Mouse (Mus musculus) natural killer cell, adult 2 months (primary cell): ENCODE results near the gene Sult5a1.
A peak's percentile ranks its signal among the peaks of the same experiment; 100 is the strongest.

Experiments
- DNase-seq, 2 experiments: peaks; one replicate each; pipeline ENCODE4 v3.0.0; 2022; ENCODE audit warnings: low spot score in 2 of 2

The Sult5a1 gene

DNA sequence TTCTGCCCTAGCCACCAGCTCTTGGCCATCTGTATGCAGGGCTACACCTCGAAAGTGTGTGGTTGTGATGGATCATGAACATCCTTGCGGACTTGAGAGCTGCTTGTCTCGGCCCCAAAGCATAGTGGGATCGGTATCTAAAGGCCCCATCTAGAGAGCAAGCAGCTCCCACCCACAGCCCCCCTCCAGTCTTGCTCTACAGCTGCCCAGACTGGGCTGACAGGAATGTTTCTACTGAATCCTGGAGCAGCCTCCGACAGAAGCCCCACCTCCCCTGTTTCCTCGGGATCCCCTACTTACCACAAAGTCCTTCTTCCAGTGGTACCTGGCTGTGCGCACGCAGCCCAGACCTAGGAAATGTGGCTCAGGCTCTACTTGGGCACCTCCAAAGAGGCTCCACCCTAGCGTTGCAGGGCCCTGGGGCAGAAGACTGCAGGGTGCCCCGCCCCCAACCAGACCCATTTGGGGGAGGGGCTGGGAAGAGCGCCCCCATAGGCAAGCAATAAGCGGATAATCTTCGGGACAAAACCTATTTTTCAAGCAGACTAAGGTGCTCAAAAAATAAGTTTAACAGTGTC, at the start of gene Sult5a1:
Sult5a1 (minus strand) TSS at position 428 of the 578 bp plus-strand sequence.
- DNase-seq, result no peak

GRCm38 (mm10) chr8:123203571-123203970, 45.5 kb upstream of the Sult5a1 start:
- peak; percentile 44 to 68 for DNase-seq

DNA sequence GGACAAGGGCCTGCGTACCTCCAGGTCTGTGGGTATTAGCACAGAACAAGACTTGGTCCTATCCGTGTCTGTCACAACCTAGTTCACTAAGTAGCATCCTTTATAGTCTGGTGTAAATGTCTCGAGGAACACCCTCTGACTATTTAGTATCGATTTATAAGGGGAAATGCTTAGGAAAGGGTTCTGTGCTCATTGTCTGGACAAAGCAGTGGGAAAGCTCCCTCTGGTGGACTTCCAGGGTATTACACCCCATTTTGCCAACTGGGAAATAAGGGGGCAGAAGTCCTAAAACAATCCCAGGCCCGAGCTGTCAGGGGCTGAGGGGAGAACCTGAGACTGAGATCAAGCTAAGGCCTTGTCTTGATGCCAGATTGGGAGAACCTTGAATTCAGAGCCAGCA, 44.2 kb upstream of the Sult5a1 start:
- peak; percentile 64 to 67 for DNase-seq

- DNase-seq, result no peak
Measured at GRCm38 (mm10) chr8:123199864-123200263, 41.7 kb upstream of the Sult5a1 start.

DNA sequence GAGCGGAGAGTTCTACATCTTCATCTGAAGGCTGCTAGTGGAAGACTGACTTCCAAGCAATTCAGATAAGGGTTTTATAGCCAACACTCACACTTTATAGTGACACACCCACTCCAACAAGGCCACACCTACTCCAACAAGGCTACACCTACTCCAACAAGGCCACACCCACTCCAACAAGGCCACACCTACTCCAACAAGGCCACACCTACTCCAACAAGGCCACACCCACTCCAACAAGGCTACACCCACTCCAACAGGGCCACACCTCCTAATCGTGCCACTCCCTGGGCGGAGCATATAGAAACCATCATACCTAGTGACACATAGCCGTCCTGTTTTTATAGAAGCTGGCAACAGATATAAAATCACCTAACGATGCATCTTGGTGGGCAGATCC, 38.9 kb upstream of the Sult5a1 start:
- DNase-seq, result peak; percentile 21 to 32

DNA sequence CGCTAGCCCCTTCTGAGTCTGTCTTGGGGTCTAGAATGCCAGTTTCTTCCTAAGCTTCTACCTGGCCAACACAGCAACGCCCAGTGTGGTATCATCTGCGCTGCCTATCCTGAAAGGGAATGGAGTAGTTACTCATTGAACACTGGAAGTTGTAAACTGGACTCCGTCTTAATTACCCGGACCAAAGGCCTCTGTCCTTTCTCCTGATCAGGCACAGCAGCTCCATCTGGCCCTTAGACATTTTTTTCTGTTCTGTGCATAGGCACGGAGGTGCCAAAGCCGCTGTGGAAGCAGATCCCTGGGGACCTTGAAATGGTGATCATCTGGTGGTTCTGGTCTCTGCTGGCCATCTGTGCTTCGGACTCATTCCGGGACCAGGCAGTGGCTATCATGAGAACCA, 35.7 kb upstream of the Sult5a1 start:
- no peak for DNase-seq

DNA sequence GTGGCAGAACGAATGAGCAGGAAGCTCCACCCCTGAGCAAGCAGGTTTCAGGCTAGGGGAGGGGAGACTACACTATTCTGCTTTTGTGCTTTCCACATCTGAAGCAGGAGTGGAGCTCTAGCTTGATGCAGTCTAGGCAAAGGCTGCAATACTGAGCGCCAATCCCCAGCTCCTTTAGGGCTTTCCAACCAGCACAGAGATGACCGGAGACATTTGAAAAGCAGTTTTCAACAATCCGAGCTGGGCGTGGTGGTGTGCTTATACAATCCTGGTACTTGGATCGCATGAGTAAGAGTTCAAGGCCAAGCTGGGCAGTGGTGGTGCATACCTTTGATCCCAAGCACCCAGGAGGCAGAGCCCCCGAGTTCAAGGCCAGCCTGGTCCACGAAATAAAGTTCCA, 33.8 kb upstream of the Sult5a1 start:
- DNase-seq, result no peak

- peak in 1 of 2 experiments; percentile 25 for DNase-seq
Measured at GRCm38 (mm10) chr8:123190678-123191077, 32.6 kb upstream of the Sult5a1 start.

DNA sequence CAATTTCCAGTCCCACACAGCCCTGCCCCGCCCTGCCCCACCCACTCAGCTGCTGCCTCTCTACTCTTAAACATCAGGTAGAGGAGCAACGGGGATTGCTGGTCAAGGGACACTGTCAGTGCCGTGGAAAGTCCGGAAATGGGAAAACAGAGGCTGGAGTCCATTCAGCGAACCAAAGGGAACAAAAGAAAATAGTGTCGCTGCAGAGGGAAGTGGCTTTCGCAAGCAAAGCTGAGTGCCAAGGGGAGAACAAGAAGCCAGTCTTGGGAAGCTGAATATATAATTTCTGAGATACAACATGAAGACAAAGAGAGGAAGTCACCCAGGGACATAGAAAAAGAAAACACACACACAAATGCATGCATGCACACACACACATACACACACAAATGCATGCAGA, 30.7 kb upstream of the Sult5a1 start:
- DNase-seq, result no peak

DNA sequence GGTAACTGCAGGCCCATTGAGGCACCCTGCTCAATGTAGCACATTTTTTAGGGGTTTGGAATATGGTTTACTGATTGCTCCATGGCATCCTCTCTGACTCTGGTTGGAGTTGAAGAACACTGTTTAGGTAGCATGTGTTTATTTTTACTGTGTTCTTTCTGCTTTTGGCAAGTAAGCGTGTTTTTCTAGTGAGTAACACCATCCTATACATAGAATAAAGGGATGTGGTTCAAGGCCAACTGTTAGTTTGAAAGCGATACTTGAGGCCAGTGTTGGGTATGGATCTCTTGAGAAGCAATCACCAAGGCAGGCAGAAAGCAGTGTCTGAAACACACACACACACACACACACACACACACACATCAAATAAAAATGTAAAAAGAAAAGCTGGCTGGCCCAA, 29.9 kb upstream of the Sult5a1 start:
- no peak for DNase-seq

- DNase-seq, result no peak
Measured at GRCm38 (mm10) chr8:123185566-123186409, 27.7 kb upstream of the Sult5a1 start, which contains the start of gene Dpep1. TSS of gene Dpep1 (plus strand) at chr8:123186242.

DNA sequence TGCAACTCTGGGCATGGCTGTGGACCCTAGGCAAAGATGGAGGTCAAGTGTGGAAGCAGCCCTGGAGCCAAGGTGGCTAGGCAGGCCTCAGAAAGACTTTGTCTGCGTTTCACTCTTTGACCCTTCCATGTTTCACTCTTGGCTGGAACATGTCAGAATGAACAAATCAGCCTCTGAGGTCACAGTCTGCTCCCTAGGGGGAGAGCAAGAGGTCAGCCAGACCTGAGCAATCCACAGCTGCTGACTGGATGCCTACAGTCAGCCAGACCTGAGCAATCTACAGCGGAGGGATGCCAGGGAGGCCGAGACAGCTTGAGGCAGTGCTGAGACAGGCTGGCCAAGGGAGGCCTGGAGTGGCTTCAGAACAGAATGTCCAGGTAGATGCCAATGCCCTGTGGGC, 23.3 kb upstream of the Sult5a1 start:
- DNase-seq, result no peak

DNA sequence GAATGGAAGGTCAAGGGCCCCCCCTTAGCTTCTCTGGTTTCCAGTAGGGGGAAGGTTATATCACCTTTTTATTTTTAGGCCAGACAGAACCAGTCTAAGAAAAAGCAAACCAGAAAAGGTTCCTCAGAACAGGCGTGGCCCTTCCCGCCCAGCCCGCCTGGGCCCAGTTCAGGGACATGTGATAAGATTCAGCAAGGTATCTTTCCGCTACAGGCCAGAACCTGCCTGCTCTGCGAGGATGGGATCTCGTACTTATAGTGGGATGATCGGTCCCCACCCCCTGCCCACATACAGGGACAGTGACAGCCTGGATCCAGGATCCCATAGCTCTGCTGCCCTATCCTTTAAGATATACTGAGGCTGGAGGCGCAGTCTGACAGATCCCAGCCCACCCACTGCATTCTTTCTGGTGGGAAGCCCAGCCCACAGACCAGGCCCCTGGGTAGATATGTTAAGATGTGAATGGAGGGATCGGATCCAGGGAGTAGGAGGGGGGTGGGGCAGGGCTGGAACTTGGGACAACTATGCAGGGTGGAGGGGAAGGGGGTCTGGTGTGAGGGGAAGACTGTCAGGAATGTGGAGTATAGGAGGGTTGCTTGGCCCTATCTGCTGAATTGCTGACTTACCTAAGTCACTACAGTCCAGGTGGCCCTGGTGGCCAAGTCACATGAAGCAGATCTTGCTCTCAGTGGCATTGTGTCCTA, 1.9 kb downstream of the Sult5a1 start:
- no peak for DNase-seq

DNA sequence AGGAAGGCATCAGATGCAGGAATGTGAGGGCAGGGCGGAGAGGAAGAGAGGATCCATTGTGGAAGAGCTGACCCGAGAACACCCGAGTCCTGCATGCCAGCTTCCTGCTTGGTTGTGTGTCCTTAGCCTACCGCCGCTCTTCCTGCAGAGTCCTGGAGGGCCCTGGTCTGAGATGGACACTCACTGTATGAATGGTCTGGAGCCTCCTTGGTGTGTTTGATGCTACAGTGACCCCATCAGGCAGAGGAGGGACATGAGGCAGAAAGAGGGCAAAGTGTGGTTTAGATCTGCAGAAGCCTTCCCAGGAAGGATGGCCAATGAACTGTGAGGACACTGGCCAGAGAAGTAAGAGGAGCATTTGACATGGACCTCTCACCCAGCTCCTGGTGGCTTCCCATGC, 2.9 kb downstream of the Sult5a1 start:
- DNase-seq, result no peak

DNA sequence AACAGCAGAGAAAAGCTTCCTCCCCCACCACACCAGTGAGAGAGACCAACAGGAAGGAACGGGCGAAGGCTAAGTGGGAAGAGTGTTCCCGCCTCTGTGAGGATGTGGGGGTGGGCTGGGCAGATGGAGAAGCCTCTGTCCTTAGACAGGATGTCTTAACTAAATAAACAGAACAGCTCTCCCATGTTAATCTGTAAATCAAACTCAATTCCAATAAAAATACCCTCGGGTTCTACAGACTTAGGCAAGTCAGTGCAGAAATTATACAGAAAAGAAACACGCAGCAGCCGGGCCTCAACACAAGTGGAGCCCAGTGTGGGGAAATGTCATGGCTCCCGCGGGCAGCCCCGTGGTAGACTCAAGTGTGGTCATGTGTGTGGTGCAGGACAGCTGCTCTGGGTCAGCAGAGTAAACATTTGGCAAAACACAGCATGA, 7.4 kb downstream of the Sult5a1 start:
- no peak for DNase-seq

GRCm38 (mm10) chr8:123146390-123146789, 11.7 kb downstream of the Sult5a1 start:
- no peak for DNase-seq

DNA sequence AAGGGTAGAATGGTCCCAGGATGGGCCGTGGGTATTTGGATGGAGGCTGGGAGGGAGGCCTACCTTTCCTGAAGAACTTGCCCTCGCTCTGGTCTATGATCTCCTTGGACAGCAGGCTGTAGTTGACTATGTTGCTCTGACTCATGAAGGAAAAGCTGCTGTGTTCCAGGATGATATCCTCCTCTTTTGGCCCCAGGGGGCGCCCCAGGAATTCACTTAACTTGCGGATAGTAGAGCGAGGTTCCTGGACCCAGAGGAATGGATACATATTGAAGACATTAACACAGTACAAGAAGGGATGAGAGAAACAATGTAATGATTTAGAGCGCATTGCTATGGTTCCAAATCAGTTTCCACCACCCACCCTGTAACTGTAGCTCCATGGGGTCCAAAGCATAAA, 12.8 kb downstream of the Sult5a1 start:
- no peak for DNase-seq

GRCm38 (mm10) chr8:123141741-123142462, 16.2 kb downstream of the Sult5a1 start:
- no peak for DNase-seq

GRCm38 (mm10) chr8:123138741-123139140, 19.4 kb downstream of the Sult5a1 start:
- no peak for DNase-seq

- DNase-seq, result no peak
Measured at GRCm38 (mm10) chr8:123137645-123138077, 20.5 kb downstream of the Sult5a1 start.

GRCm38 (mm10) chr8:123136287-123136686, 21.8 kb downstream of the Sult5a1 start:
- DNase-seq, result no peak

DNA sequence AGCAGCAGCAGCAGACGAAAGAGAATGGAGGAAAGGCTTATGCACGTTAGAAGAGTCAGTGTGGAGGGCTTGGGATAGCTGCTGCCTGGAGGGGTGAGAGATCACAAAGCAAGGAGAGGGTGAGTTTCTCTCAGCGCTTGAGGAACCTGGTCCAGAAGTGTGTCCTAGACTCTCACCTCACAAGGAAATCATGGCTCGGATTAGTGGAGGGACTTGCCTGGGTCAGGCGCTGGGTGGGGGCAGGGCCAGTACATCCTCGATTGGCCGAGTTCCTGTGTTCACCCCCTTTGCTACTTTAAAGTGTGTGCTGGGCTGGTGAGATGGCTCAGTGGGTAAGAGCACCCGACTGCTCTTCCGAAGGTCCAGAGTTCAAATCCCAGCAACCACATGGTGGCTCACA, 22.3 kb downstream of the Sult5a1 start:
- DNase-seq, result no peak
